Mouse (Mus musculus): ENCODE data around the gene Arhgap27. TPM values are rescaled to one million over a fixed set of nuclear protein-coding genes. Genes with fewer than 3 reads are reported as not detected.

The Arhgap27 gene
- polyA plus RNA-seq, 1 experiment from 2014 or later: 3.9 TPM

GRCm38 (mm10) chr11:103404618-103405017, 41.1 kb upstream of the Arhgap27 start:
- Histone ChIP-seq H3K9ac (replicated peaks; ENCODE audit: low read depth, low read length) (no peak overlapping the region), H3K27me3 (ENCODE audit: control insufficient read depth, insufficient read depth, low read length) (no peaks in the 10 kb centered on the region), H3K9me3 (ENCODE audit: control insufficient read depth, low read length) (no peaks in the 10 kb centered on the region), H3K4me1 (ENCODE audit: control insufficient read depth, insufficient read depth, low read length) (no peaks in the 10 kb centered on the region), H3K36me3 (ENCODE audit: control insufficient read depth, insufficient read depth, low read length) (0 out of 2 replicates have a peak, but pooled peaks cover 3% of the 10 kb centered on the region), H3K27ac (ENCODE audit: low read depth, low read length) (no peak overlapping the region), H3K4me2 (ENCODE audit: low read depth, low read length) (no peak overlapping the region), H3K4me3 (ENCODE audit: low read depth, low read length) (no peak overlapping the region)
- ATAC-seq (ENCODE audit: low read depth): no peak

- ATAC-seq (ENCODE audit: low read depth): no peak
- Histone ChIP-seq H3K4me1 (ENCODE audit: control insufficient read depth, insufficient read depth, low read length) (no peaks in the 10 kb centered on the region), H3K36me3 (ENCODE audit: control insufficient read depth, insufficient read depth, low read length) (0 out of 2 replicates have a peak, but pooled peaks cover 3% of the 10 kb centered on the region), H3K4me3 (ENCODE audit: low read depth, low read length) (no peak overlapping the region), H3K27ac (ENCODE audit: low read depth, low read length) (no peak overlapping the region), H3K27me3 (ENCODE audit: control insufficient read depth, insufficient read depth, low read length) (no peaks in the 10 kb centered on the region), H3K9me3 (ENCODE audit: control insufficient read depth, low read length) (no peaks in the 10 kb centered on the region), H3K9ac (replicated peaks; ENCODE audit: low read depth, low read length) (no peak overlapping the region), H3K4me2 (ENCODE audit: low read depth, low read length) (no peak overlapping the region)
- 68% methylated on average over 4 of the region's 4 CpGs for WGBS
Measured at GRCm38 (mm10) chr11:103403776-103404175, 40.3 kb upstream of the Arhgap27 start.

DNA sequence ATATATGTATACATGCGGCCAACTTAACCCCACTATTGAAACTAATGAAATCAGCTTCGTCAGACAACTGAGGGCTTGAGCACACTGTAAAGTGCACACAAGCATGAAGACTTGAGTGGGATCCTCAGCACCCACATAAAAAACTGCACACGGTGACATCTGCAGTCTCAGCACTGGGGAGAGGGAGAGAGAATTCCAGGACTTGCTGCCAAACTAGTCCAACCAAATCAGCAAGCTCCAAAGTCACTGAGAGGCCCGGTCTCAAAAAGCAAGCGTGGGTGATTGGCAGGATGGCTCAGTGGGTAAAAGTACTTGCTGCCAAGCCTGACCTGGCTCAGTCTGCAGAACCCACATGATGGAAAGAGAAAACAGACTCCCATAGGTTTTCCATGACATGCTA, 39.2 kb upstream of the Arhgap27 start:
- H3K9ac ChIP-seq (replicated peaks; ENCODE audit: low read depth, low read length): no peak overlapping the region
- no peaks in the 10 kb centered on the region for H3K4me1 ChIP-seq (ENCODE audit: control insufficient read depth, insufficient read depth, low read length)
- WGBS: 90% methylated on average over 5 of the region's 5 CpGs
- ATAC-seq (ENCODE audit: low read depth): no peak
- no peaks in the 10 kb centered on the region for H3K9me3 ChIP-seq (ENCODE audit: control insufficient read depth, low read length)
- 0 out of 2 replicates have a peak, but pooled peaks cover 3% of the 10 kb centered on the region for H3K36me3 ChIP-seq (ENCODE audit: control insufficient read depth, insufficient read depth, low read length)
- no peak overlapping the region for H3K27ac ChIP-seq (ENCODE audit: low read depth, low read length)
- H3K4me3 ChIP-seq (ENCODE audit: low read depth, low read length): no peak overlapping the region
- H3K4me2 ChIP-seq (ENCODE audit: low read depth, low read length): no peak overlapping the region
- no peaks in the 10 kb centered on the region for H3K27me3 ChIP-seq (ENCODE audit: control insufficient read depth, insufficient read depth, low read length)

- Histone ChIP-seq H3K4me2 (ENCODE audit: low read depth, low read length) (no peak overlapping the region), H3K27me3 (ENCODE audit: control insufficient read depth, insufficient read depth, low read length) (no peaks in the 10 kb centered on the region), H3K9me3 (ENCODE audit: control insufficient read depth, low read length) (no peaks in the 10 kb centered on the region), H3K4me3 (ENCODE audit: low read depth, low read length) (no peak overlapping the region), H3K9ac (replicated peaks; ENCODE audit: low read depth, low read length) (no peak overlapping the region), H3K36me3 (ENCODE audit: control insufficient read depth, insufficient read depth, low read length) (0 out of 2 replicates have a peak, but pooled peaks cover 3% of the 10 kb centered on the region), H3K4me1 (ENCODE audit: control insufficient read depth, insufficient read depth, low read length) (no peaks in the 10 kb centered on the region), H3K27ac (ENCODE audit: low read depth, low read length) (no peak overlapping the region)
- WGBS: 70% methylated on average over 2 of the region's 2 CpGs
- no peak for ATAC-seq (ENCODE audit: low read depth)
Measured at GRCm38 (mm10) chr11:103402198-103402597, 38.7 kb upstream of the Arhgap27 start.

DNA sequence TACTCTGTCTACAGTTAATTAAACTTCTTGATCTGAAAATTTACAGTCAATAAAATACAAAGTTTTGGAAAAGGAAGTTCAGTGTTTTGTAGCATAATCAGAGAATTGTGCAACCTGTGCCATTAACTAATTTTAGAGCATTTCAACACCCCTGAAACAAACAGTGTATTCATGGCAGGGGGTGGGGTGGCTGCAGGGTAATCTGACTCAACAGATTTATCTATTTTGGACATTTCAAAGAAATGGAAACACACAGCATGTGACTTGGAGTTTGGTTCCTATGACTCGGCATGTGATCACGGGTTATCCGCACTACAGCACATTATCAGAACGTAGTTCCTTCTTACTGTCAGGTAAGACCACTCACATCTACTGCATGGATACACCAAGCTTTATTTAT, 36.5 kb upstream of the Arhgap27 start:
- H3K4me3 ChIP-seq (ENCODE audit: low read depth, low read length): no peak overlapping the region
- no peak for ATAC-seq (ENCODE audit: low read depth)
- no peak overlapping the region for H3K4me2 ChIP-seq (ENCODE audit: low read depth, low read length)
- H3K27ac ChIP-seq (ENCODE audit: low read depth, low read length): no peak overlapping the region
- H3K4me1 ChIP-seq (ENCODE audit: control insufficient read depth, insufficient read depth, low read length): no peaks in the 10 kb centered on the region
- 91% methylated on average over 4 of the region's 4 CpGs for WGBS
- H3K9me3 ChIP-seq (ENCODE audit: control insufficient read depth, low read length): no peaks in the 10 kb centered on the region
- peaks cover 18% of the 10 kb centered on the region for H3K36me3 ChIP-seq (ENCODE audit: control insufficient read depth, insufficient read depth, low read length)
- H3K27me3 ChIP-seq (ENCODE audit: control insufficient read depth, insufficient read depth, low read length): no peaks in the 10 kb centered on the region
- H3K9ac ChIP-seq (replicated peaks; ENCODE audit: low read depth, low read length): no peak overlapping the region

- Histone ChIP-seq H3K9me3 (ENCODE audit: control insufficient read depth, low read length) (no peaks in the 10 kb centered on the region), H3K4me1 (ENCODE audit: control insufficient read depth, insufficient read depth, low read length) (no peaks in the 10 kb centered on the region), H3K36me3 (ENCODE audit: control insufficient read depth, insufficient read depth, low read length) (peaks cover 27% of the 10 kb centered on the region), H3K27me3 (ENCODE audit: control insufficient read depth, insufficient read depth, low read length) (no peaks in the 10 kb centered on the region), H3K4me2 (ENCODE audit: low read depth, low read length) (no peak overlapping the region), H3K4me3 (ENCODE audit: low read depth, low read length) (no peak overlapping the region), H3K27ac (ENCODE audit: low read depth, low read length) (no peak overlapping the region), H3K9ac (replicated peaks; ENCODE audit: low read depth, low read length) (no peak overlapping the region)
- WGBS: 93% methylated on average over 3 of the region's 3 CpGs
- no peak for ATAC-seq (ENCODE audit: low read depth)
Measured at GRCm38 (mm10) chr11:103399050-103399449, 35.6 kb upstream of the Arhgap27 start.

- 89% methylated on average over 4 of the region's 4 CpGs for WGBS
- no peak overlapping the region for H3K27ac ChIP-seq (ENCODE audit: low read depth, low read length)
- ATAC-seq (ENCODE audit: low read depth): no peak
- H3K4me2 ChIP-seq (ENCODE audit: low read depth, low read length): no peak overlapping the region
- no peaks in the 10 kb centered on the region for H3K9me3 ChIP-seq (ENCODE audit: control insufficient read depth, low read length)
- H3K4me1 ChIP-seq (ENCODE audit: control insufficient read depth, insufficient read depth, low read length): no peaks in the 10 kb centered on the region
- H3K9ac ChIP-seq (replicated peaks; ENCODE audit: low read depth, low read length): no peak overlapping the region
- H3K36me3 ChIP-seq (ENCODE audit: control insufficient read depth, insufficient read depth, low read length): peaks cover 39% of the 10 kb centered on the region
- no peaks in the 10 kb centered on the region for H3K27me3 ChIP-seq (ENCODE audit: control insufficient read depth, insufficient read depth, low read length)
- H3K4me3 ChIP-seq (ENCODE audit: low read depth, low read length): no peak overlapping the region
Measured at GRCm38 (mm10) chr11:103396682-103397081, 33.2 kb upstream of the Arhgap27 start.

DNA sequence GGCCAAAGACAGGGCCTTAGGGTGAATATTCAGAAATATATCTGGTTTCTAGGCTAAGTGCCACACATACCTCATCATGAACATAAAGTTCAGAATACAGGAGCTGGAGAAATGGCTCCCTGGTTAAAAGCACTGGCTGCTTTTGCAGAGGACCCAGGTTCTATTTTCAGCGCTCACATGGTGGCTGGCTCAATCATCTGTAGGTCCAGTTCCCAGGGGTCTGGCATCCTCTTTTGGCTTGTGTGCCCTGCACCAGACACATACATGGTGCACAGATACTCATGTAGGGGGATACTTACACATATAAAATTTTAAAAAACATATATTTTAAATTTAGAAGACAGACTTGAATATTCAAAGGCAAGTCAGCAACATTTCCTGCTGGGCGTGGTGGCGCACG, 32.7 kb upstream of the Arhgap27 start:
- over 99% methylated on average over 4 of the region's 4 CpGs for WGBS
- ATAC-seq (ENCODE audit: low read depth): no peak
- Histone ChIP-seq H3K4me1 (ENCODE audit: control insufficient read depth, insufficient read depth, low read length) (no peaks in the 10 kb centered on the region), H3K27me3 (ENCODE audit: control insufficient read depth, insufficient read depth, low read length) (no peaks in the 10 kb centered on the region), H3K4me3 (ENCODE audit: low read depth, low read length) (no peak overlapping the region), H3K36me3 (ENCODE audit: control insufficient read depth, insufficient read depth, low read length) (peaks cover 39% of the 10 kb centered on the region), H3K9me3 (ENCODE audit: control insufficient read depth, low read length) (no peaks in the 10 kb centered on the region), H3K27ac (ENCODE audit: low read depth, low read length) (no peak overlapping the region), H3K9ac (replicated peaks; ENCODE audit: low read depth, low read length) (no peak overlapping the region), H3K4me2 (ENCODE audit: low read depth, low read length) (no peak overlapping the region)

- no peak overlapping the region for H3K4me3 ChIP-seq (ENCODE audit: low read depth, low read length)
- H3K9ac ChIP-seq (replicated peaks; ENCODE audit: low read depth, low read length): no peak overlapping the region
- no peak for ATAC-seq (ENCODE audit: low read depth)
- no peaks in the 10 kb centered on the region for H3K27me3 ChIP-seq (ENCODE audit: control insufficient read depth, insufficient read depth, low read length)
- 92% methylated on average over 7 of the region's 7 CpGs for WGBS
- no peak overlapping the region for H3K27ac ChIP-seq (ENCODE audit: low read depth, low read length)
- H3K4me1 ChIP-seq (ENCODE audit: control insufficient read depth, insufficient read depth, low read length): no peaks in the 10 kb centered on the region
- H3K9me3 ChIP-seq (ENCODE audit: control insufficient read depth, low read length): no peaks in the 10 kb centered on the region
- H3K36me3 ChIP-seq (ENCODE audit: control insufficient read depth, insufficient read depth, low read length): peaks cover 43% of the 10 kb centered on the region
- H3K4me2 ChIP-seq (ENCODE audit: low read depth, low read length): no peak overlapping the region
Measured at GRCm38 (mm10) chr11:103394604-103395003, 31.1 kb upstream of the Arhgap27 start.

DNA sequence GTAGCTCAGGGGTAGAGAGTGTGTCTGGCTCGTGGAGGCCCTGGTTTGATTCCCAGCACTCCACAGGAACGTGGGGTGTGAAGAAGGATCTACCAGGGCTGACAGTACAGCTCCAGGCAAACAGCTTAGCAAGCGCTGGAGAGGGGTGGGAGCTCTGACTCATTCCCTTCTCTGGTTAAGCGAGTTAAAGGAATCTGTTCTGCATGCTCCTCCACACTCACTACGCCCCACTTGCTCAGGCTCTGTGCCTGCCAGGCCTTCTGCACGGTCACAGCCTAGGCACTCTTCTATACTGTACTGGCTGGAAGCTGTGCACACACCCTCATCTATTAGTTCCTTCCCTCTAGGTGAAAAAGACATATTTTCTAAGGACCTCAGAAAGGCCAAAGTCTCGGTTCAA, 30.5 kb upstream of the Arhgap27 start:
- peaks cover 43% of the 10 kb centered on the region for H3K36me3 ChIP-seq (ENCODE audit: control insufficient read depth, insufficient read depth, low read length)

More for the DNA sequence above, 30.5 kb upstream of the Arhgap27 start:
- no peak overlapping the region for H3K9ac ChIP-seq (replicated peaks; ENCODE audit: low read depth, low read length)
- no peak for ATAC-seq (ENCODE audit: low read depth)
- no peaks in the 10 kb centered on the region for H3K4me1 ChIP-seq (ENCODE audit: control insufficient read depth, insufficient read depth, low read length)
- H3K4me3 ChIP-seq (ENCODE audit: low read depth, low read length): no peak overlapping the region
- no peak overlapping the region for H3K27ac ChIP-seq (ENCODE audit: low read depth, low read length)
- no peaks in the 10 kb centered on the region for H3K27me3 ChIP-seq (ENCODE audit: control insufficient read depth, insufficient read depth, low read length)
- no peak overlapping the region for H3K4me2 ChIP-seq (ENCODE audit: low read depth, low read length)
- 95% methylated on average over 7 of the region's 7 CpGs for WGBS
- no peaks in the 10 kb centered on the region for H3K9me3 ChIP-seq (ENCODE audit: control insufficient read depth, low read length)

Measured in neural tube, embryonic 14.5 days (tissue).